Mouse (Mus musculus) right cerebral cortex, postnatal 14 days (tissue): ENCODE measurements around the gene Aktip.

Experiments
- DNase-seq: peaks from one replicate; pipeline ENCODE4 v3.0.0; 2022

Gene Aktip

DNA sequence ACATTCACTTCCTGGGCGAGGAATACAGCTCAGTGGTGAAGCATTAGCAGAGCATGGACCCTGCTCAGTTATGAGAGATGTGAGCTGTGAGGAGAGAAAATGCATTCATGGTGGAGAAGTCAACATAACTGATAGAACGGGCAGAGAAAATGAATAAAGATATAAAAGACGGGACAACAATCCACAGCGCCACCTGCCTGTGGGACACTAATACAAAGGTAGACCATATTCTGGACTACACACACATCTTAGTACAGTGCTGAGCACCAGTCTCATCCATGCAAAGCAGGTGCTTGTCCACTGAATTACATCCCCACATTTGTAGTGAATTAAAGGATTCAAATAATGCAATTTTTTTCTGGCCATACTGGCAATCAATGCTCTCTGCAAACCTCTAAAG, 82.2 kb downstream of the Aktip start:
- DNase-seq = no peak

DNA sequence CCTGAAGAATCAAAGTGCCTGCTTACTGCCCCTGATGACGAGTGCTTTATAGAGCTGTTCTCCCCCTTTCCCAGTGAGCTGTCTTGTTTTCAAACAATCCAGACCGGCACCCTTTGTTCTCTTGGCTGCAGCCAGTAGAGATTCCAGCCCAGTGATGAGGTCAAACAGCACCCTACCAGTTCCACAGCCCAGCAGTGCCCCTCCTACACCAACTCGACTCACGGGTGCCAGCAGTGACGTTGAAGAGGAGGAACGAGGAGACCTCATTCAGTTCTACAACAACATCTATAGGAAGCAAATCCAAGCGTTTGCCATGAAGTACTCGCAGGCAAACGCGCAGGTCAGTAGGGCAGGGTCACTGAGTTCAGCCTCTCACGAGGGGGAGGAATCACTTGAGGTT, 84.9 kb downstream of the Aktip start:
- no peak for DNase-seq

- no peak for DNase-seq
Measured at GRCm38 (mm10) chr8:91114428-91114827, 85.3 kb downstream of the Aktip start.

DNA sequence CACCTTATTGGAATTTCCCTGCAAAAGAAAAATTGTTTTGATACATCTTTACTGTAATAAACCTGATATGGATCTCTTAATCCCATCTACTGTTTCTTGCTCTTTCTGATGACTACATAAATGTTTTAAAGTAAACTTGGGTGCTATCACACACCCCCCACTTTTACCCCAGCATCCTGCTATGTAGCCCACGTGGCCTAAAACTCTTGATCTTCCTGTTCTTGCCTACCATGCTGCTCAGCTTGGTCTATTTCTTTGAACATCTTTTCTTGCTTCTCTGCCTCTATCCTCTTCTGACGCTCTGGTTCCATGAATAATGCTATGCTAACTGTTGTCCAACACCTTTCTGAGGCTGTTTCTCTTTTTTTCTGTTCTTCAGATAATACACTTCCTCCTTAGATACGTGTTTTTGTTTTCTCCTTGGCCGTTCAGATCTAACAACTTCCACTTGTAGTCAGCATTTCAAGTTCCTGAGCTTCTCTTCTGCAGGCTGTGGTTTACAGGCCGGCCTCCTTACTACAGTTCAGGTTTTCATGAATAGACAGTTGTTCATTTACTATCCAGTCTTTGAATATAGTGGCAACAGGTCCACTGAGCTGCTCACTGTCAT, 87.8 kb downstream of the Aktip start:
- DNase-seq = no peak

DNA sequence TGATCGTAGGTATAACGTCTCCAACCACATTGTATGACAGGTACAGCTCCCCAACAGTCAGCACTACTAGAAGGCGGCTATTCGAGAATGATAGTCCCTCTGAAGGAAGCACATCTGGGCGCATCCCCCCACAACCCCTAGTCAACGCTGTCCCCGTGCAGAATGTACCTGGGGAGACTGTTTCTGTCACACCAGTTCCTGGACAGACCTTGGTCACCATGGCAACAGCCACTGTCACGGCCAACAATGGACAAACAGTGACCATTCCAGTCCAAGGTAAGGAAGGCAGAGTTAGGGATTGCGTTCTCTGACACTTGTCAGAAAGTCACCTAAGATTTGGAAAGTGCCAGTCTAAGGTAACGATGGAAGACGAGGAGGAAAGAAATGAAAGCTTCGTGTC, 93.5 kb downstream of the Aktip start:
- no peak for DNase-seq

DNA sequence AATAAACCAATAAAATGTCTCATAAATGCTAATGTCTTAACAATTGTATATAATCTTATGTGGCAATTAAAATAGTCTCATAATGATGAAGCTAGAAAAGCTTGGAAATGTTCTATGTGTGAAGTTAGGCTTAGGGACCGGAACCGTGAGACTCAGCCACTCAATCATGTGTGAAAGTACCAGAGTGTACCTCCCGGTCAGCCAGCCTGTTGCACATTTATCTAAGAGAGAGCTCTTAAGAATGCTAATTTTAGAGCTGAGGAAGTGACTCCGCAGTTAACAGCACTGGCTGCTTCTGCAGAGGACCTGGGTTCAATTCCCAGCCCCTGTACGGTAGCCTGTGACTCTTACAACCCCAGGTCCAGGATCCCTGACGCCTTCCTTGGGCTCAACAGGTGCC, 101.7 kb downstream of the Aktip start:
- DNase-seq = no peak

DNA sequence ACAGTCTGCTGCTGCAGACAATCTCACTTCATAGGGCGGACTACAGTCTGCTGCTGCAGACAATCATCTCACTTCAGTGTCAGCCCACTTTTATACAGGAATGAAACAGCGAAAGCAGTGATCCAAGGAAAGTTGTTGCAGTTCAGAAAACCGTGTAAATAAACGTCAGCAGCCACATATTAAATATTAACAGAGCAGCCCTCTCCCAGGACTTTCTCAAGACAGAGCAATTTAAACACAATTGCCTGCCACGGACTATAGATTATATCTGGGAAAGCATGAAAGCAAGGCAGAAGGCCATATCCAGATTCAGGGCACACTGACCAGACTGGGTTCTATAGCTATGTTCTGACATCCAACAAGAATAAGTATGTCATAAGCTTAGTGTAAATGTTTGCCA, 105.6 kb downstream of the Aktip start:
- DNase-seq = no peak

DNA sequence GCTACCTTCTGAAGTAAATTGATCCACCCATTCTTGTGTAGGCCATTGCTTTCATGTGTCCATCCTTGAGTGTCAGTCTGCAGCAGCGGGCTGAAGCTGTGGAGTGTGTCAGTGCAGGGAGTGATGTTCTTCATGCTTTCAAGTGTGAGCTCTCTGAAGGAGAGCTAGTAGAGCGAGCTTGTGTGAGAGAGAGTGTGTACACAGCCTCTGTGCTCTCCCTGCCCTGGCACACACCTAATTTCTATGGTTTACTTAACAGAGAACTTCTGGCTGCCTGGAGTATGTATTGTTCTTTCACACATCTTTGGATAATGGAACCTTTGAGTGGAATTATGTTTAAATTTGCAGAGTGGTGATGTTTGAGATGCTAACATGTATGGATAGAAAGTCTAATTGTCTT, 110.2 kb downstream of the Aktip start:
- no peak for DNase-seq

- DNase-seq = no peak
Measured at GRCm38 (mm10) chr8:91088452-91088851, 111.3 kb downstream of the Aktip start.

- DNase-seq = no peak
Measured at GRCm38 (mm10) chr8:91082428-91082827, 117.3 kb downstream of the Aktip start.

GRCm38 (mm10) chr8:91081911-91082310, 117.9 kb downstream of the Aktip start:
- no peak for DNase-seq

- no peak for DNase-seq
Measured at GRCm38 (mm10) chr8:91079678-91080077, 120.1 kb downstream of the Aktip start.

DNA sequence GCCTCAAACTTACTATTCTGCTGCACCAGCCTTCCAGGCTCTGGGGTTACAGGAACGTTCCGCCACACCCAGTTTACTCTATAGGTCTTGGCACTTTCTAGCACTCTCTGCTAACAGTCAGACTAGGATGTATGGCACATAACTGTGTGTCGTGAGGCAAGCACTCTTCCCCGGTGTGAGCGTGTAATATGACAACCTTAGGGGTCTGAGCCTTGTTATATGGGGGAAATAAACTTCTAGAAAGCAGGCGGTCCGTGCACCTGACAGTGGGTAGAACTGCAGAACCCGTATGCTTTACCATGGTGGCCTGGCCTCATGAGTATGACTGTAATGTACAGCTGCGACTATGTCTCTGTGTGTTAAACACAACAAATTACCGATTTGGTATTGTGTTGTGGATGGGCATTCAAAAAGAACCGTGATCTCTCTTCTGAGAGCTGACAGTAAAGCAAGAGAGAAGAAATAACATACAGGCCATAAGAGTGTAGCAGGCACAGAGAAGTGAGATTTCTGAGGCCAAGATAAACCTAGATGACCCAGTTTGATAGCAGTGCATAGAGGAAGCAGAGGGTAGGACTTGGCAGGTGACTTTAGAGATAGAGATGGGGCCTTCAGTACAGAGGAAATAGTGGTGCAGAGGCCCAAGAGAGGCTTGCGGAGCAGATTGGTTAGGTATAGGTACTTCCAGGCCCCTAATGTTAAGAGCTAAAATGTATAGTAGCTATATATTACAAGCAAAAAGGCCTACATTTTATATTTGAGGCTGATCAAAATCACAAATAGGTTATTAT, 122.5 kb downstream of the Aktip start:
- no peak for DNase-seq

DNA sequence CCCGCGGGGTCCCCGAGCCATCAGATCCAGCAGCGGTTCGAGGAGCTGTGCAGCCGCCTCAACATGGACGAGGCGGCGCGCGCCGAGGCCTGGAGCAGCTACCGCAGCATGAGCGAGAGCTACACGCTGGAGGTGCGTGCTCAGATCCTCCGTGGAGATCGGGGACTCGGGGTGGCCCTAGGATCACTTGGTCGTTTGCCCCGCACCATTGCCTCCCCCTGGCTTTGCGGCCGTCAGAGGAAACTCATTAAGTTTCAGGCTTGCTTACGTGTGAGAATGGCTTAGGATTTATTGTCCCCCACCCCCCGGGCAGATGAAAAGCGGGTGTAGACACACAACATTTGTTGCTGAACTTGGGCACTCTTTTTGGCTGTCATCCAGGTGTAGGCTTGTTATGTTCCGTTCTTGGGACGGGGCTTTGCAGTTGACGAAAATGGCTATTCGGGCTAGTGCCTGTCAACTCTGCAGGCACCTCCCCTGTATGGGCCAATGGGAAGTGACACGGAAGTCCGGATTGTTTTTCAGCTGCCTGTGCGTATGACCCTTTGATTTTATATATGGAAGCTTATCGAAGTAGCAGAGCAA, 129.4 kb downstream of the Aktip start:
- DNase-seq = peak; percentile 46

DNA sequence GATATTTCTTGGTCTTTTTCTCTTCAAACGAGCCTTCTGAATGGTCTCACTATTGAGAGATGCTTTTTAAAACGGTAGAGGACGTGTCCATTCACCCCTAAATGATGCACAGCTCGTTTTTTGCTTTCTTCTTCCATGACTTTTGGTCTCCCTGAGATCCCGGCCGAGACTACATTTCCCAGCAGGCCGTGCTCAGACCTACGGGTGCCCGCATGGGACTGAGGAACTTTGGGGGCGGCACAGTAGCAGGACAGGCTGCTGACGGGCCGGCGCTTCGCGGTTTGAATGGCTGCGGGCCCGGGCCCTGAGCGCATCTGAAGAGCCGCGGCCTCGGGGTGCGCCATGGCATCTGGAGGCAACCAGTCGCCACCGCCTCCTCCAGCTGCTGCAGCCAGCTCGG, 129.9 kb downstream of the Aktip start, which contains the start of gene Rbl2:
Gene Rbl2 (plus strand): TSS at position 224 of the 400 bp plus-strand sequence.
- DNase-seq = peak; percentile 92

DNA sequence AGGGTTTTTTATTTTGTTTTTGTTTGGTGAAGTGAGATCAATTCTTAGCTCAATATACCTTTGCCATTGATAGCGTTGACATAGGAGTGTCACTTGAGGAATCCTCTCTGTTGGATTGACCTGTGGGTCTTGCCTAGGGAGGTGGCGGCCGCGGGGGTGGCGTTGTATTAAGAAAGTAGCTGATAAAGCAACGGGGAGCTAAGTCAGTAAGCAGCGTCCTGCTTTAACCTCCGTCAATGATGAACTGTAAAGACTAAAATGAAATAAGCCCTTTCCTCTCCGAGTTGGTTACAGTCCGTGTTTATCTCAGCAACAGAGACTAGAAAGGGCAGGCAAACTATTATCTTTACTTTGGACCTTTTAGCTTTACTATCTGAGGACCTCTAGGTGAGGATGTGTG, 130.4 kb downstream of the Aktip start:
- no peak for DNase-seq

DNA sequence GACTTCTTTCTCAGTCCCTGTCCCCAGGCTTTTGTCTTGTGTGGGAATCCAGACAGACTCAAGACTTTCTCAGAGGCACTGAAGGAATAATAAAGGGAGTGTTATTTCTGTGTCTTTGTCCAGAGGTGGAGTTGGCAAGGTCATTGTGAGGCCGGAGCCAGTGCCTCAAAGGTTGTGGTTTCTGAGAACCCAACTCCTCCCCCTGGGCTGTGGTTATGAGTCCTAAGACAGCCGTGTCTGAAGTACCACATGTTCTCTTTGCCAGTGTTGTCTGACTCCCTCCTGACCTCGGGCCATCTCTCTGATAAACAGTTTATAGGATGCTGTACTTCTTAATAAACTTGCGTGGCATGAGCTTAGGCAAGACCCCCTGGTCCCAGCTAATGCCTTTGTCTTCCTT, 134.6 kb downstream of the Aktip start:
- DNase-seq = no peak
